Mouse (Mus musculus): ENCODE data around the gene Prpf40b. TPM values are rescaled to one million over a fixed set of nuclear protein-coding genes. Genes with fewer than 3 reads are reported as not detected.

Gene Prpf40b
- polyA plus RNA-seq (2017; shearing (Covaris generic)), result 10 to 100 TPM; 18.7 to 19.1 TPM

DNA sequence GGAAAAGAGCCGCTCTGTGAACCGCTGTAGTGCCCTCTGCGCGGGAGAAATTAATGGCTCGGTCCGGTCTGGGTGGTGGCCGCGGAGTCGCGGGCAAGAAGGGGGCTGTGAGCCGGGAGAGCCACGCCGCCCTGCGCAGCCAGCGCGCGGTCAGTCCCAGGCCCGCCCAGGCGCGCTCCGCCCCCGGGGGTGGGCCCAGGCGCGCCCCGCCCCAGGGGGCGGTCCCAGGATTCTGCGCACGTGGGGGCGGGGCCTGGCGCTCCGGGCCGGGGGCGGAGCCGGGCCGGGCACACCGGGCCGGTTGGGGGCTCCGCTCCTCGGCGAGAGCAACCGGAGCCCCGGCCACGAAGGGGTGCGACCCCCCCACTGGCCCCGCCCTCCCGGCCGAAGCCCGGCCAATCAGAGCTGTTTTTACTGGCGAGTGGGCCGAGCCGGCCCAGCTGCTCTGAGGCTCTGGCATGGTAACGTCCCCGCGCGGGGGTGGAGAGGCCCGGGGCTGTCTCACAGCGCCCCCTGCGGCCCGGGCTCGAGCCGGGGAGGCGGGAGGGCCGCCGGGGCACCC, at the start of gene Prpf40b:
TSS of gene Prpf40b (plus strand) at position 275 of the 562 bp plus-strand sequence.

DNA sequence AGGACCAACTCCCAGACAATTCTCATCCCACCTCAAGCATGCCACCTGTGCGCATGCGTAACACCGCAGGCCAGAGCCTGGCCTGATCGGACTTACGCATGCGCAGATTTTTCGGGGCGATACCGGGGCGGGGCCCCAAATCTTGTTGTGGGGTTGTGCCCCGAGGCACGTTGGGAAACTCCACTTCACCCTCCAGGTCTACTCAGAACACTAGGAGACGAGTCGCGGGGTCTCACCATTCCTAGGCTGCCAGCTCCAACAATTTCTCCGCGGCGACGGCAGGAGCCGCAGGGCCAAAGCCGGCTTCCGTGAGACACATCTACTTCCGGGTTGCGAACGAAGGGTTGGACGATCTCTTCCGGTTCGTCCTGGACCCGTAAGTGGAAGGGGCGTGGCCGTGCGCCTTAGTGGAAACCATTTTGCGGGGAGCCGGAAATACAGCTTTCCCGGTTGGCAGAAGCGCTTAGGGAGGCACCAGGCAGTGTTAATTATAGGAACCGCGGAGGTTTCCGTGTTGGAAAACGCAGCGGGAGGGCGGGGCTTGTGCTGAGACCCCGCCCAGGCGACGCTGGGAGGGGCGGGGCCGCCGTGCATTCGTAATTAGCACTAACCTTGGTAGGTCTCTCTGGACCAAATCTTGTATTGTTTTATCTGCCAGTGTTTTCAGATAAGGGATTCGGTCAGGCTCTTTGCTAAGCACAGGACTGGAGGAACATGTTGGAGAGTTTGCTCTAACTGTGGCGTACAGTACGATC, 43.1 kb upstream of the Prpf40b start, which contains the start of gene Mcrs1:
TSS of gene Mcrs1 (minus strand) at position 336 of the 755 bp plus-strand sequence.

DNA sequence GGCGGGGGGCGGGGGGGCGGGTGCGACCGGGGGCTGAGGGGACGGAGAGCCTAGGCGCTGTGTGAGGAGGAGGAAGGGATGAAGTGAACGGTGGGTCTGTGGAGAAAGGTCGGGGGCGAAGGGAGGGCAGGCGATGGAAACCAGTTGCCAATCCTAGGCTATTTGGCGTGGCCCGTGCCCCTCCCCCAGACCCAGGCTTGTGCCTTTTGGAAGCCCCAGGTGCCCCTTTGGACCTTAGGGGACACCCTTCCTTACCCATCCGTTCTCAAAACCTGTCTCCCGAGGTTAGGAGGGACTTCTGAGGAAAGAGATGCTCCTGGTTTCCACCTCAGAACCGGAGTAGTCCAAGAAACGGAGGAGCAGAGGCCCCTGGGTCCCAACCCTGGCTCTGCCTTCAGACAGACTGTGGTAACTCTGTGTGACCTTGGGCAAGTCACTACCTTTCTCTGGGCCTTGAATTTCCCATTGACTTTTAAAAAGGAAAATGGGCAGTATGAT, 646 bp downstream of the Prpf40b start, which contains the start of gene Fam186b:
TSS of gene Fam186b (minus strand) at position 405 of the 498 bp plus-strand sequence.

Other genes with a start within 250 kb of the Prpf40b start
- gene Prph, start 239.9 kb upstream of the Prpf40b start, polyA plus RNA-seq (2017; shearing (Covaris generic)), result not detected
- under 1 TPM; 0.17 to 0.36 TPM for gene Troap, start 220.5 kb upstream of the Prpf40b start, polyA plus RNA-seq (2017; shearing (Covaris generic))
- under 1 TPM; 0.11 to 0.95 TPM for gene C1ql4, start 207.3 kb upstream of the Prpf40b start, polyA plus RNA-seq (2017; shearing (Covaris generic))
- 1 to 10 TPM in 1 of 2 experiments, under 1 TPM in 1; 0.10 to 1.2 TPM for gene Dnajc22, start 201.9 kb upstream of the Prpf40b start, polyA plus RNA-seq (2017; shearing (Covaris generic))
- 1 to 10 TPM in 1 of 2 experiments, under 1 TPM in 1; 0.36 to 1.7 TPM for gene Spats2, start 169.2 kb upstream of the Prpf40b start, polyA plus RNA-seq (2017; shearing (Covaris generic))
- 1 to 10 TPM in 1 of 2 experiments, under 1 TPM in 1; 0.52 to 3.8 TPM for gene Kcnh3, start 70.2 kb upstream of the Prpf40b start, polyA plus RNA-seq (2017; shearing (Covaris generic))
- gene Mcrs1, start 43.1 kb upstream of the Prpf40b start, polyA plus RNA-seq (2017; shearing (Covaris generic)), result 10 to 100 TPM; 90.8 to 91.0 TPM
- gene Fam186b, start 801 bp downstream of the Prpf40b start, polyA plus RNA-seq (2017; shearing (Covaris generic)), result under 1 TPM; 0.18 to 0.55 TPM
- 10 to 100 TPM; 50.8 to 74.1 TPM for gene Fmnl3, start 75.4 kb downstream of the Prpf40b start, polyA plus RNA-seq (2017; shearing (Covaris generic))
- gene Tmbim6, start 97.8 kb downstream of the Prpf40b start, polyA plus RNA-seq (2017; shearing (Covaris generic)), result 100 to 1,000 TPM; 158 to 161 TPM
- 10 to 100 TPM in 1 of 2 experiments, 1 to 10 TPM in 1; 8.5 to 10.4 TPM for gene Nckap5l, start 162.7 kb downstream of the Prpf40b start, polyA plus RNA-seq (2017; shearing (Covaris generic))
- gene Bcdin3d, start 179.6 kb downstream of the Prpf40b start, polyA plus RNA-seq (2017; shearing (Covaris generic)), result 10 to 100 TPM; 22.9 to 25.2 TPM
- under 1 TPM; 0.17 to 0.23 TPM for gene Faim2, start 233.1 kb downstream of the Prpf40b start, polyA plus RNA-seq (2017; shearing (Covaris generic))

Data from inflammation-experienced regulatory T-cells (primary cell).